ENCODE assay signal across 20 mouse cellular contexts in the genomic region with DNA sequence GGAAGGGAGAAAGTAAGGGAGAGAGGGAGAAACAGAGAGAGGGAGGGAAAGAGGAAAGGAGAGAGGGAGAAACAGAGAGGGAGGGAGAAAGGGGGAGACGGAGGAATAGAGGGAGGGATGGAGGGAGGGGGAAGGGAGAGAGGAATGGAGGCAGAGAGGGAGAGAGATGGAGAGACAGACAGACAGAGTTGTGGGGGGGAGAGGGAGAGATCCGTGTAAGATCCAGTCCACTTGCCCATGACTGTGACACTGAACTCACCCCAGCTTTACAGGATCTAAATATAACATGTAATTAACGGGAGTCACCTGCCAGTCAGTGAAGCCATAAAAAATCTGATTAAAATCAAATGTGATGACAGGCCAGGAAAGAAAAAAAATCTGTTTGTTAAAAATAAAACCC.
"Had no signal": no experiment of that assay in that cellular context is flagged by ENCODE, and none has a peak within 500 bp of the region (broad histone marks: within the 10 kb centered on the region; RNA-seq: fewer than 3 reads in every experiment).

No protein-coding gene starts in this region.

- H3K4me3 ChIP-seq: lung, embryonic 15.5 days; midbrain, embryonic 10.5 days; midbrain, embryonic 12.5 days; myocyte; neural tube, embryonic 12.5 days; neural tube, embryonic 15.5 days had no signal

- H3K36me3 ChIP-seq: lung, embryonic 15.5 days; neural tube, embryonic 12.5 days; neural tube, embryonic 15.5 days had no signal

- H3K4me2 ChIP-seq: lung, embryonic 15.5 days; midbrain, embryonic 12.5 days; neural tube, embryonic 12.5 days; neural tube, embryonic 15.5 days had no signal

- H3K9me3 ChIP-seq: lung, embryonic 15.5 days; midbrain, embryonic 10.5 days; midbrain, embryonic 12.5 days; neural tube, embryonic 12.5 days; neural tube, embryonic 15.5 days had no signal

- H3K27ac ChIP-seq: liver, embryonic 14.5 days; lung, embryonic 15.5 days; midbrain, embryonic 10.5 days; midbrain, embryonic 12.5 days; neural tube, embryonic 12.5 days; neural tube, embryonic 15.5 days had no signal

- H3K27me3 ChIP-seq: lung, embryonic 15.5 days; neural tube, embryonic 12.5 days; neural tube, embryonic 15.5 days had no signal

- ATAC-seq: midbrain, embryonic 16.5 days had no signal

- H3K9ac ChIP-seq: liver, embryonic 14.5 days; lung, embryonic 15.5 days; midbrain, embryonic 12.5 days; neural tube, embryonic 12.5 days; neural tube, embryonic 15.5 days had no signal

- DNase-seq: lung, adult 18-20 months; lung, postnatal 14 days; lung, postnatal 4 days; midbrain, embryonic 14.5 days; retina, postnatal 1 day; right cerebral cortex, adult 18-20 months; right cerebral cortex, postnatal 25 days; right cerebral cortex, postnatal 4 days; spleen, adult 18-20 months; thymus, adult 18-20 months; thymus, postnatal 14 days; thymus, postnatal 36 days had no signal

- H3K4me1 ChIP-seq: midbrain, embryonic 10.5 days; midbrain, embryonic 12.5 days; neural tube, embryonic 12.5 days had no signal
